Mouse (Mus musculus): ENCODE data around the gene Pdia4.
"Not testable (repeated sequence)": the region's sequence is repeated elsewhere in the genome, so short reads cannot be mapped to it uniquely, and the experiment has no call there.

Pdia4 gene

GRCm38 (mm10) chr6:47762686-47763085, 50.5 kb downstream of the Pdia4 start:
- not testable (repeated sequence) for DNase-seq (ENCODE audit: low spot score in 2 of 2)

GRCm38 (mm10) chr6:47759406-47759805, 53.8 kb downstream of the Pdia4 start:
- not testable (repeated sequence) for DNase-seq (ENCODE audit: low spot score in 2 of 2)

- DNase-seq (ENCODE audit: low spot score in 2 of 2), result peak; percentile 47 to 76
Observed at GRCm38 (mm10) chr6:47757849-47758248, 55.4 kb downstream of the Pdia4 start.

GRCm38 (mm10) chr6:47757429-47757828, 55.8 kb downstream of the Pdia4 start:
- not testable (repeated sequence) for DNase-seq (ENCODE audit: low spot score in 2 of 2)

- not testable (repeated sequence) for DNase-seq (ENCODE audit: low spot score in 2 of 2)
Observed at GRCm38 (mm10) chr6:47753144-47753543, 60.1 kb downstream of the Pdia4 start.

GRCm38 (mm10) chr6:47748306-47748705, 64.9 kb downstream of the Pdia4 start:
- DNase-seq (ENCODE audit: low spot score in 2 of 2), result peak; percentile 93 to 94

- not testable (repeated sequence) for DNase-seq (ENCODE audit: low spot score in 2 of 2)
Observed at GRCm38 (mm10) chr6:47747886-47748285, 65.3 kb downstream of the Pdia4 start.

Data from right cerebral cortex, postnatal 36 days (tissue).